ENCODE assay signal across 16 mouse cellular contexts in genomic region chr7:122556575-122557140, GRCm38 (mm10).
DNase-seq lines count a peak whose midpoint lies in the region; ATAC-seq and TF ChIP-seq lines count a peak whose summit lies in the region.
"Had no signal": no experiment of that assay in that cellular context is flagged by ENCODE, and none has a peak within 500 bp of the region (broad histone marks: within the 10 kb centered on the region; RNA-seq: fewer than 3 reads in every experiment).

No protein-coding gene starts in this region.

- WGBS in hindbrain, embryonic 13.5 days: 29% methylated on average over 6 of the region's 6 CpGs
- WGBS in neural tube, embryonic 13.5 days: 26% methylated on average over 6 of the region's 6 CpGs

- H3K4me2 ChIP-seq in hindbrain, embryonic 13.5 days: no peak overlapping the region
- no peak overlapping the region for H3K4me2 ChIP-seq in neural tube, embryonic 13.5 days
- H3K4me2 ChIP-seq: embryonic facial prominence, embryonic 12.5 days; liver, embryonic 15.5 days had no signal

- no peak for DNase-seq in layer of hippocampus, adult 2 months (ENCODE audit: low spot score in 2 of 2)
- DNase-seq in layer of hippocampus, postnatal 14 days (ENCODE audit: low spot score in 2 of 2): no peak
- peak; percentile 35 for DNase-seq in cerebellum, adult 9-10 months
- DNase-seq in gastrocnemius, adult 8-10 months (ENCODE audit: low spot score in 2 of 2): no peak
- DNase-seq in adrenal gland, adult 8-10 months: no peak
- DNase-seq: gastrocnemius, postnatal 10 days; heart, adult 18-20 months; kidney, adult 18-20 months; kidney, postnatal 10 days; right cerebral cortex, postnatal 14 days had no signal

- H3K9ac ChIP-seq in hindbrain, embryonic 13.5 days: no peak overlapping the region
- H3K9ac ChIP-seq in neural tube, embryonic 13.5 days: no peak overlapping the region
- H3K9ac ChIP-seq: embryonic facial prominence, embryonic 12.5 days; liver, embryonic 15.5 days had no signal

- H3K27me3 ChIP-seq in hindbrain, embryonic 13.5 days: no peaks in the 10 kb centered on the region
- no peaks in the 10 kb centered on the region for H3K27me3 ChIP-seq in neural tube, embryonic 13.5 days
- H3K27me3 ChIP-seq: embryonic facial prominence, embryonic 12.5 days; liver, embryonic 15.5 days had no signal

- no peaks in the 10 kb centered on the region for H3K9me3 ChIP-seq in hindbrain, embryonic 13.5 days
- H3K9me3 ChIP-seq in neural tube, embryonic 13.5 days: no peaks in the 10 kb centered on the region
- H3K9me3 ChIP-seq: embryonic facial prominence, embryonic 12.5 days; liver, embryonic 15.5 days had no signal

- ATAC-seq in hindbrain, embryonic 13.5 days (ENCODE audit: low FRiP score): peak; percentile 36; the same call in 1 of the 2 replicates
- no peak for ATAC-seq in neural tube, embryonic 13.5 days (ENCODE audit: low read depth)
- ATAC-seq: lung, postnatal 0 days had no signal

- no peaks in the 10 kb centered on the region for H3K36me3 ChIP-seq in hindbrain, embryonic 13.5 days
- H3K36me3 ChIP-seq in neural tube, embryonic 13.5 days: no peaks in the 10 kb centered on the region
- H3K36me3 ChIP-seq: embryonic facial prominence, embryonic 12.5 days; liver, embryonic 15.5 days had no signal

- H3K4me3 ChIP-seq in layer of hippocampus, adult 2 months: no peak overlapping the region
- H3K4me3 ChIP-seq in hindbrain, embryonic 13.5 days: no peak overlapping the region
- H3K4me3 ChIP-seq in neural tube, embryonic 13.5 days: no peak overlapping the region
- H3K4me3 ChIP-seq: embryonic facial prominence, embryonic 12.5 days; liver, embryonic 15.5 days; myocyte had no signal

- no peak for TF ChIP-seq CTCF in layer of hippocampus, adult 2 months (conservative IDR thresholded peaks at IDR 0.05)

- peak overlapping the region; percentile 2; the same call in 1 of the 2 replicates for H3K27ac ChIP-seq in layer of hippocampus, adult 2 months
- H3K27ac ChIP-seq in hindbrain, embryonic 13.5 days: peak overlapping the region; percentile 49
- H3K27ac ChIP-seq in neural tube, embryonic 13.5 days (replicated peaks): peak overlapping the region; percentile 53; the same call in 1 of the 2 replicates
- H3K27ac ChIP-seq: embryonic facial prominence, embryonic 12.5 days; liver, embryonic 15.5 days had no signal

- H3K4me1 ChIP-seq in hindbrain, embryonic 13.5 days (replicated peaks): peaks cover 22% of the 10 kb centered on the region
- H3K4me1 ChIP-seq in neural tube, embryonic 13.5 days (replicated peaks): peaks cover 26% of the 10 kb centered on the region
- H3K4me1 ChIP-seq: liver, embryonic 15.5 days had no signal

Comparison
In these comparisons a context has a peak if more than half of its experiments do, and no peak if none do; other contexts are left out.
1. H3K27ac ChIP-seq: peak in every context shown above with its lines; median percentile 53 in neural tube, embryonic 13.5 days; 49 in hindbrain, embryonic 13.5 days; 2 in layer of hippocampus, adult 2 months.